Mouse (Mus musculus) spleen, postnatal 4 days (tissue): ENCODE measurements around the gene Cdk7.

Source experiments
- DNase-seq, 2 experiments: peaks; one replicate each; pipeline ENCODE4 v3.0.0; 2022; ENCODE audit warnings: low spot score in 2 of 2

Gene Cdk7

GRCm38 (mm10) chr13:100725194-100725593 is 5.5 kb downstream of the Cdk7 start:
- DNase-seq, result no peak

GRCm38 (mm10) chr13:100724051-100724754 is 6.5 kb downstream of the Cdk7 start:
- DNase-seq, result no peak

- DNase-seq, result no peak
Observed at GRCm38 (mm10) chr13:100721656-100722055, 9.1 kb downstream of the Cdk7 start.

- no peak for DNase-seq
Observed at GRCm38 (mm10) chr13:100715467-100715866, 15.3 kb downstream of the Cdk7 start.

GRCm38 (mm10) chr13:100706206-100706605 is 24.5 kb downstream of the Cdk7 start:
- no peak for DNase-seq

GRCm38 (mm10) chr13:100703468-100703867 is 27.3 kb downstream of the Cdk7 start:
- no peak for DNase-seq

- no peak for DNase-seq
Observed at GRCm38 (mm10) chr13:100698866-100699265, 31.9 kb downstream of the Cdk7 start.

- DNase-seq, result no peak
Observed at GRCm38 (mm10) chr13:100697541-100697940, 33.2 kb downstream of the Cdk7 start.

- no peak for DNase-seq
Observed at GRCm38 (mm10) chr13:100687513-100687912, 43.2 kb downstream of the Cdk7 start.

- no peak for DNase-seq
Observed at GRCm38 (mm10) chr13:100684355-100684754, 46.4 kb downstream of the Cdk7 start.

GRCm38 (mm10) chr13:100682837-100683236 is 47.9 kb downstream of the Cdk7 start:
- no peak for DNase-seq

- DNase-seq, result no peak
Observed at GRCm38 (mm10) chr13:100681615-100682014, 49.1 kb downstream of the Cdk7 start.

- peak; percentile 25 to 68 for DNase-seq
Observed at GRCm38 (mm10) chr13:100675936-100676635, 54.7 kb downstream of the Cdk7 start.

GRCm38 (mm10) chr13:100670181-100670741 is 60.5 kb downstream of the Cdk7 start:
- DNase-seq, result no peak

- peak; percentile 20 to 73 for DNase-seq
Observed at GRCm38 (mm10) chr13:100669291-100670022, 61.3 kb downstream of the Cdk7 start, which contains the start of gene Ccdc125. Gene Ccdc125 (plus strand): TSS chr13:100669717.

- DNase-seq, result peak; percentile 45 to 81
Observed at GRCm38 (mm10) chr13:100659864-100660456, 70.8 kb downstream of the Cdk7 start.

GRCm38 (mm10) chr13:100658091-100658490 is 72.6 kb downstream of the Cdk7 start:
- no peak for DNase-seq
